Mouse (Mus musculus) midbrain, embryonic 14.5 days (tissue): ENCODE measurements around the gene Brd2. TPM values are rescaled to one million over a fixed set of nuclear protein-coding genes. Genes with fewer than 3 reads are reported as not detected.
A peak's percentile ranks its signal among the peaks of the same experiment; 100 is the strongest.

ENCODE experiments used
- ATAC-seq: fragments of 200-750 bp; cut with Nextera tagmentation; 2 replicates; pipeline ENCODE4 v1.8.0; 2017; ENCODE audit warnings: moderate number of reproducible peaks, moderate library complexity; ENCODE audit not compliant: low FRiP score, low TSS enrichment
- DNase-seq: peaks from one replicate; pipeline ENCODE4 v3.0.0-alpha.2; 2015
- H3K27ac ChIP-seq: fragments of 300-500 bp; sonication (generic); replicated peaks from 2 replicates; pipeline ENCODE4 v1.5.1; 2014; ENCODE audit warnings: mild to moderate bottlenecking, low read depth, low read length, moderate library complexity
- H3K27me3 ChIP-seq: fragments of 300-500 bp; sonication (generic); 2 replicates; pipeline ENCODE4 v1.6.1; 2014; ENCODE audit warnings: low read length, control low read depth, mixed read lengths; ENCODE audit not compliant: control insufficient read depth, insufficient read depth
- H3K36me3 ChIP-seq: fragments of 300-500 bp; sonication (generic); 2 replicates; pipeline ENCODE4 v1.6.1; 2014; ENCODE audit warnings: low read length, control low read depth; ENCODE audit not compliant: control insufficient read depth, insufficient read depth
- H3K4me1 ChIP-seq: fragments of 300-500 bp; sonication (generic); 2 replicates; pipeline ENCODE4 v1.6.1; 2014; ENCODE audit warnings: mild to moderate bottlenecking, antibody characterized with exemption, low read length, control low read depth; ENCODE audit not compliant: control insufficient read depth, insufficient read depth
- H3K4me2 ChIP-seq: fragments of 300-500 bp; sonication (generic); 2 replicates; pipeline ENCODE4 v1.6.1; 2014; ENCODE audit warnings: mild to moderate bottlenecking, low read length, moderate library complexity
- H3K4me3 ChIP-seq: fragments of 300-500 bp; sonication (generic); replicated peaks from 2 replicates; pipeline ENCODE4 v1.5.1; 2014; ENCODE audit warnings: low read depth, low read length
- H3K9ac ChIP-seq: fragments of 300-500 bp; sonication (generic); replicated peaks from 2 replicates; pipeline ENCODE4 v1.6.1; 2014; ENCODE audit warnings: mild to moderate bottlenecking, low read length, moderate library complexity
- H3K9me3 ChIP-seq: fragments of 300-500 bp; sonication (generic); 2 replicates; pipeline ENCODE4 v1.6.1; 2016; ENCODE audit warnings: low read length, control low read depth, mixed read lengths; ENCODE audit not compliant: control insufficient read depth
- WGBS: fragments of 180-500 bp; shearing (Covaris S2); extraction: QIAGEN DNeasy Blood & Tissue Kit; methylation state at CpG from one replicate; pipeline ENCODE4 v1.1.7; 2014; 5-methylcytosine and 5-hydroxymethylcytosine counted together
- polyA plus RNA-seq: library from polyadenylated mRNA; unstranded; fragments of >200 nt; fragmentation: Nextera tagmentation; extraction: Ambion mirVana; gene quantifications from 2 replicates; pipeline ENCODE4 v1.2.1, GENCODE M21; 2014

The Brd2 gene
- polyA plus RNA-seq, 1 experiment from 2014 or later = 160 TPM

- Histone ChIP-seq H3K27ac (no peak overlapping the region), H3K9ac (no peak overlapping the region), H3K9me3 (no peaks in the 10 kb centered on the region), H3K4me3 (no peak overlapping the region), H3K4me1 (peaks cover 13% of the 10 kb centered on the region; the same call in 1 of the 2 replicates), H3K36me3 (no peaks in the 10 kb centered on the region), H3K4me2 (no peak overlapping the region), H3K27me3 (peaks cover 17% of the 10 kb centered on the region)
- ATAC-seq = no peak
- 81% methylated on average over 7 of the region's 7 CpGs for WGBS
- no peak for DNase-seq
Observed at GRCm38 (mm10) chr17:34137601-34138000, 15.2 kb upstream of the Brd2 start.

- H3K4me2 ChIP-seq = peak overlapping the region; percentile 62
- ATAC-seq (peak; percentile 97), DNase-seq (peak; percentile 99)
- peaks cover 13% of the 10 kb centered on the region; the same call in 1 of the 2 replicates for H3K4me1 ChIP-seq
- 8% methylated on average over 31 of the region's 31 CpGs for WGBS
- H3K27me3 ChIP-seq = peaks cover 17% of the 10 kb centered on the region
- no peaks in the 10 kb centered on the region for H3K9me3 ChIP-seq
- H3K9ac ChIP-seq = 0 out of 2 replicates have a peak overlapping the region, but pooled peaks have one; percentile 26
- peak overlapping the region; percentile 31 for H3K4me3 ChIP-seq
- H3K27ac ChIP-seq = no peak overlapping the region
- H3K36me3 ChIP-seq = no peaks in the 10 kb centered on the region
Observed at GRCm38 (mm10) chr17:34135297-34136224, 13.1 kb upstream of the Brd2 start.

GRCm38 (mm10) chr17:34134451-34134850 lies 12.0 kb upstream of the Brd2 start:
- Histone ChIP-seq H3K9me3 (no peaks in the 10 kb centered on the region), H3K4me1 (peaks cover 5% of the 10 kb centered on the region; the same call in 1 of the 2 replicates), H3K27me3 (peaks cover 13% of the 10 kb centered on the region), H3K27ac (no peak overlapping the region), H3K4me2 (no peak overlapping the region), H3K4me3 (no peak overlapping the region), H3K36me3 (no peaks in the 10 kb centered on the region), H3K9ac (no peak overlapping the region)
- DNase-seq (no peak), ATAC-seq (no peak)
- 90% methylated on average over 3 of the region's 3 CpGs for WGBS

- H3K27me3 ChIP-seq = peaks cover 1% of the 10 kb centered on the region; the same call in 1 of the 2 replicates
- H3K27ac ChIP-seq = no peak overlapping the region
- H3K36me3 ChIP-seq = no peaks in the 10 kb centered on the region
- DNase-seq = no peak
- no peak overlapping the region for H3K4me2 ChIP-seq
- H3K4me1 ChIP-seq = 0 out of 2 replicates have a peak, but pooled peaks cover 3% of the 10 kb centered on the region
- ATAC-seq = no peak
- H3K9ac ChIP-seq = no peak overlapping the region
- H3K9me3 ChIP-seq = no peaks in the 10 kb centered on the region
- H3K4me3 ChIP-seq = no peak overlapping the region
- 85% methylated on average over 11 of the region's 11 CpGs for WGBS
Observed at GRCm38 (mm10) chr17:34133289-34133688, 10.9 kb upstream of the Brd2 start.

- DNase-seq (no peak), ATAC-seq (no peak)
- Histone ChIP-seq H3K4me2 (no peak overlapping the region), H3K27me3 (no peaks in the 10 kb centered on the region), H3K9me3 (no peaks in the 10 kb centered on the region), H3K4me3 (no peak overlapping the region), H3K27ac (no peak overlapping the region), H3K9ac (no peak overlapping the region), H3K4me1 (0 out of 2 replicates have a peak, but pooled peaks cover 3% of the 10 kb centered on the region), H3K36me3 (no peaks in the 10 kb centered on the region)
- 68% methylated on average over 7 of the region's 7 CpGs for WGBS
Observed at GRCm38 (mm10) chr17:34131911-34132310, 9.5 kb upstream of the Brd2 start.

GRCm38 (mm10) chr17:34130073-34130947 lies 7.9 kb upstream of the Brd2 start:
- WGBS = 88% methylated on average over 19 of the region's 19 CpGs
- Histone ChIP-seq H3K4me1 (no peaks in the 10 kb centered on the region), H3K36me3 (no peaks in the 10 kb centered on the region), H3K27me3 (no peaks in the 10 kb centered on the region), H3K4me2 (no peak overlapping the region), H3K9ac (no peak overlapping the region), H3K9me3 (no peaks in the 10 kb centered on the region), H3K27ac (no peak overlapping the region), H3K4me3 (no peak overlapping the region)
- ATAC-seq (no peak), DNase-seq (no peak)

- H3K27ac ChIP-seq = 0 out of 2 replicates have a peak overlapping the region, but pooled peaks have one; percentile 20
- 24% methylated on average over 18 of the region's 18 CpGs for WGBS
- ATAC-seq = no peak
- peak; percentile 45 for DNase-seq
- H3K4me3 ChIP-seq = no peak overlapping the region
- H3K9ac ChIP-seq = 0 out of 2 replicates have a peak overlapping the region, but pooled peaks have one; percentile 20
- peak overlapping the region; percentile 15; the same call in 1 of the 2 replicates for H3K4me2 ChIP-seq
- peaks cover 4% of the 10 kb centered on the region; the same call in 1 of the 2 replicates for H3K4me1 ChIP-seq
- H3K36me3 ChIP-seq = no peaks in the 10 kb centered on the region
- no peaks in the 10 kb centered on the region for H3K27me3 ChIP-seq
- H3K9me3 ChIP-seq = no peaks in the 10 kb centered on the region
Observed at GRCm38 (mm10) chr17:34128944-34129791, 6.7 kb upstream of the Brd2 start.
